Mouse (Mus musculus) forebrain, embryonic 13.5 days (tissue): ENCODE measurements around the gene Rabggta. TPM values are rescaled to one million over a fixed set of nuclear protein-coding genes. Genes with fewer than 3 reads are reported as not detected.

ENCODE experiments used
- ATAC-seq: fragments of 200-750 bp; cut with Nextera tagmentation; 2 replicates; pipeline ENCODE4 v1.8.0; 2017
- H3K27ac ChIP-seq: fragments of 300-500 bp; sonication (generic); 2 replicates; pipeline ENCODE4 v1.5.1; 2015; ENCODE audit warnings: inconsistent platforms, mild to moderate bottlenecking, moderate library complexity
- H3K27me3 ChIP-seq: fragments of 300-500 bp; sonication (generic); 2 replicates; pipeline ENCODE4 v1.6.1; 2015; ENCODE audit warnings: mild to moderate bottlenecking, inconsistent platforms
- H3K36me3 ChIP-seq: fragments of 300-500 bp; sonication (generic); 2 replicates; pipeline ENCODE4 v1.6.1; 2015; ENCODE audit warnings: mild to moderate bottlenecking, inconsistent platforms; ENCODE audit not compliant: poor library complexity, severe bottlenecking
- H3K4me1 ChIP-seq: fragments of 300-500 bp; sonication (generic); 2 replicates; pipeline ENCODE4 v1.6.1; 2015; ENCODE audit warnings: inconsistent platforms
- H3K4me2 ChIP-seq: fragments of 300-500 bp; sonication (generic); 2 replicates; pipeline ENCODE4 v1.6.1; 2015; ENCODE audit warnings: inconsistent platforms, mild to moderate bottlenecking, moderate library complexity
- H3K4me3 ChIP-seq: fragments of 300-500 bp; sonication (generic); 2 replicates; pipeline ENCODE4 v1.5.1; 2015; ENCODE audit warnings: mild to moderate bottlenecking, inconsistent platforms
- H3K9ac ChIP-seq: fragments of 300-500 bp; sonication (generic); 2 replicates; pipeline ENCODE4 v1.6.1; 2015; ENCODE audit warnings: mild to moderate bottlenecking, inconsistent platforms
- H3K9me3 ChIP-seq: fragments of 300-500 bp; sonication (generic); replicated peaks from 2 replicates; pipeline ENCODE4 v1.6.1; 2016; ENCODE audit warnings: inconsistent platforms
- WGBS: fragments of 180-500 bp; shearing (Covaris S2); methylation state at CpG from one replicate; pipeline ENCODE4 v1.1.7; 2015; 5-methylcytosine and 5-hydroxymethylcytosine counted together
- polyA plus RNA-seq: library from polyadenylated mRNA; unstranded; fragments of >200 nt; fragmentation: Nextera tagmentation; extraction: Ambion mirVana; gene quantifications from 2 replicates; pipeline ENCODE4 v1.2.1, GENCODE M21; 2015

Rabggta gene
- polyA plus RNA-seq, 1 experiment from 2014 or later, result 33.5 TPM

DNA sequence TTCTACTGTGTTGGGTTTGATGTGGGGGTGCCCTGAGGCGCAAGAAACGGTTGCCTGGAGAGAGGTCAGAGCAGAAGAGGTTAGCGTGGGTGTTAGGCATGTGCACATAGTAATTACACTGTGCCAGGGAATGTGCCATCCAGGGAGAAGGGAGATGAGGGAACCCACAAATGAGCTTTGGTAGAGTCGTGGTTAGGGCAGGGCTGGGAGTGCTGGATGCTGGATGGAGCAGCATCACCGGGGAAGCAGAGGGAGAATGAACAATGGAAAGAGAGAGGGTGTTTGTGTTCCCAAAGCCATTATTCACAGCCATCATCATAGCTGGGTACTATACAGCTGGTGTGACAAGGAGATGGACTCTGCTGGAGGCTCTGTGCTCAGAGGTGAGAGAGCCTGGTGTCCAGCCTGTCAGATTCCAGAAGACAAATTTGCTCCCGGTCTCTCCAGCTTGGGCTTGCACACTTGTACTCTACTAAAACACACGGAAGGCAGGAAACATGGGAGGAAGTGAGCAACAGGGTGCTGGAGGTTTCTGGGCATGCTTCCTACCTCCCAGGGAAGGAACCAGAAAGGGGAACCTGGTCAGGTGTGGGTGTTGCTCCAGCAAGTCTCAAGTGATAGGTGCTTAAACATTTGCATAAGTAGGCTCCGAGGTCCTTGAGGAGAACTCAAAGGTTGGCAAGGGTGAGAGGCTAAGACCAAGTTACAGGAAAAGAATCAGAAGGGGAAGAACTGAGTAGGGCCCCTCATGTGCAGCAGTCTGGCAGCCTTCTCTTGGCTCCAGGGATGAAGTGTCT lies 6.0 kb upstream of the Rabggta start:
- Histone ChIP-seq H3K27me3 (no peaks in the 10 kb centered on the region), H3K4me2 (no peak overlapping the region), H3K4me1 (no peaks in the 10 kb centered on the region), H3K9ac (no peak overlapping the region), H3K4me3 (no peak overlapping the region), H3K36me3 (no peaks in the 10 kb centered on the region), H3K27ac (no peak overlapping the region), H3K9me3 (no peaks in the 10 kb centered on the region)
- 72% methylated on average over 8 of the region's 8 CpGs for WGBS
- no peak for ATAC-seq

DNA sequence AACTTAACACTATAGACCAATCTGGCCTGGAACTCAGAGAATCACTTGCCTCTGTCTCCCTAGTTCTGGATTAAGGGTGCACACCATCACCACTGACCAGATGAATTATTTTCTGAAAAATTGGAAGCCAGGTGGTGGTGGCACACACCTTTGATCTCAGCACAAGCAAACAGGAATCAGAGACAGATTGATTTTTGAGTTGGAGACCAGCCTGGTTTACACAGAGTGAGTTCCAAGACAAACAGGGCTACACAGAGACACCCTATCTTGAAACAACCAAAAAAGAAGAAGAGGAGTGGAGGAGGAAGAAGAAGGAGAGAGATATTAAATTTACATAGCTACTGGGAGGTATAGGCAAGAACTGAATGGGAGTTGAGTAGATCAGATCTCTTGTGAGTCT lies 4.2 kb upstream of the Rabggta start:
- peaks cover 4% of the 10 kb centered on the region; the same call in 1 of the 2 replicates for H3K4me1 ChIP-seq
- no peaks in the 10 kb centered on the region for H3K36me3 ChIP-seq
- H3K9me3 ChIP-seq, result no peaks in the 10 kb centered on the region
- H3K27ac ChIP-seq, result no peak overlapping the region
- H3K4me2 ChIP-seq, result no peak overlapping the region
- H3K9ac ChIP-seq, result no peak overlapping the region
- no peaks in the 10 kb centered on the region for H3K27me3 ChIP-seq
- no peak overlapping the region for H3K4me3 ChIP-seq
- no peak for ATAC-seq

DNA sequence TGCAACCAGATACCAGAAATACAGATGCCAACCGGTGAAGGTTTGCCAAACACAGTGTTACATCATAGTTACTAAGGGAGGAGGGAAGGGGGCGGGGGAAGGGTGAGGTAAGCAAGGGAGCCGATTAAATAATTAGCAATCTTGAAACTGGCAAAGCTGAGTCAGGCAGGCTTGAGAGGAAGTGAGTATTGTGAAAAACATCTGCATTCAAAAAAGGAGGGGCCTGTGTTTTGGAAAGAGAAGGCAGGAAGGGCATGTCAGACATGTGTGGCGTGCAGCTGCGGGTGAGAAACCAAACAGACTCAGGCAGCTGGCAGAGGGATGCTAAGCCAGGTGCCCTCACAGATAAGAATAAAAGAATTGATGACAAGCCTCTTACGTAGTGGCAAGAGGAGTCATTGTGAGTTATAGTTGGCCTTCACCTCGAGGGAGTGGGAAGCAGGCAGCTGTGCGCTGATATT lies 2.4 kb upstream of the Rabggta start:
- no peak overlapping the region for H3K4me3 ChIP-seq

DNA sequence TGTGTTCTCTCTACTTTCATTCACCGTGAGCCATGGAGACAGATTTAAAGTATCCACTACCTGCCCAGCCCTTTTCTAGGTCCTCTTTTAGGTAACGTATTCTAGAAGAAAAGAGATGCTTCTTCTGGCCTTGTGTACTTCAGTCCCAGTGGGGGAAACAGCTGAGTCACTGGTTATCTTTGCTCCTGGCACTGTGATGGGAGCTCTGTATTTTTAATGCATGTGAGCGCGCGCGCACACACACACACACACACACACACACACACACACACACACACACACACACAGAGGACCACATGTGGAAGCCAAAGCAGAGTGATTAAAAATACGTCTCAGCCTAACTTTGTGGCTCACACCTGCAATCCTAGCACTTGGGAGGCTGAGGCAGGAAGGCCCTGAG lies 1.4 kb upstream of the Rabggta start:
- Histone ChIP-seq H3K4me2 (no peak overlapping the region), H3K4me1 (peaks cover 12% of the 10 kb centered on the region; the same call in 1 of the 2 replicates), H3K9ac (no peak overlapping the region), H3K27me3 (no peaks in the 10 kb centered on the region), H3K36me3 (peaks cover 15% of the 10 kb centered on the region), H3K27ac (no peak overlapping the region), H3K9me3 (no peaks in the 10 kb centered on the region), H3K4me3 (no peak overlapping the region)
- no peak for ATAC-seq
- 95% methylated on average over 7 of the region's 7 CpGs for WGBS

More for the DNA sequence above, 2.4 kb upstream of the Rabggta start:
- no peak for ATAC-seq
- H3K4me1 ChIP-seq, result peaks cover 12% of the 10 kb centered on the region; the same call in 1 of the 2 replicates
- 66% methylated on average over 8 of the region's 8 CpGs for WGBS
- no peak overlapping the region for H3K4me2 ChIP-seq
- H3K27ac ChIP-seq, result no peak overlapping the region
- H3K27me3 ChIP-seq, result no peaks in the 10 kb centered on the region
- H3K9ac ChIP-seq, result no peak overlapping the region
- no peaks in the 10 kb centered on the region for H3K9me3 ChIP-seq
- peaks cover 7% of the 10 kb centered on the region; the same call in 1 of the 2 replicates for H3K36me3 ChIP-seq

DNA sequence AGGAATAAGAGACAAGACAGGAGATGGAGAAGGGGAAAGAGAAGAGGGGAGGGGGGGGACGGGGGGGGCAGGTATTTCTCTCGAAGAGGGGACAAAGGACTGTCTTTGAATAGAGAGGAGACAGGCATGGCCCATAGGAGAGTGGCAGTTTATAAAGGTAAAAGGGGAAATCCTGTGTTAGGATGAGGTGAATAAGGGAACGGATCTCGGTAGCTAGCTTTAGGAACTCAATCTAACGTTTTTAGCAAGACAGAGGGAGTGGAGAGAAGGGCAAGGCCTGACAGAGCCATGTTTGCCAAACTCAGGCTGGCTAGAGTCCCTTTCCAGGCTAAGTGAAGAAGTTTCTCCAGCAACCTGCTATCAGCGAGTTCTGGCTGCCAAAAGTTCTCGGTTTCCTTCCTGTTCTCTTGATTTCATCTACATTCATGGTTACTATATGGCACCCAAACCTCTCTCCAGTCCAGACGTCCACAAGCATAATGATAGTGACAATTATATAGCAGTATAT lies 429 bp upstream of the Rabggta start:
- Histone ChIP-seq H3K9ac (peak overlapping the region; percentile 78), H3K27me3 (no peaks in the 10 kb centered on the region), H3K4me3 (peak overlapping the region; percentile 81), H3K27ac (peak overlapping the region; percentile 82; the same call in 1 of the 2 replicates), H3K4me1 (peaks cover 12% of the 10 kb centered on the region; the same call in 1 of the 2 replicates), H3K9me3 (no peaks in the 10 kb centered on the region), H3K4me2 (peak overlapping the region; percentile 72), H3K36me3 (peaks cover 22% of the 10 kb centered on the region)
- WGBS, result 47% methylated on average over 8 of the region's 8 CpGs
- ATAC-seq, result no peak

DNA sequence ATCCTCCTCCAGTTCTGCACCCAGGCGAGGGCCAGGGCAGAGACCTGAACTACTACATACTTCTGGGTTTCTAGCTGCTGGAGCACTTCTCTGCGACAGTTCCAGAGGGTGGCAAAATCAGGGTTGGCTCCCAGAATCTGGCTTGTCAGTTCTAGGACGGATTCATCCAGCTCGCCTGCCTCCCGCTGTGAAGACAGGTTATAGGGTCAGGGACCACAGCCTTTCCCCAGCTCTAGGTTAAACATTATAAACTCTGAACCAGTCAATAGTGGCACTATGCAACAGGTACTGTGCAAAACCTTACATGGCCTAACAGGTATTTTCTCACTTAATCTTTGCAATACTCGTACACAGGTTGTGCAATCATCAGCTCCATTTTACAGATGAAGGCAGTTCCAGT lies 987 bp downstream of the Rabggta start:
- Histone ChIP-seq H3K27me3 (no peaks in the 10 kb centered on the region), H3K4me3 (peak overlapping the region; percentile 81), H3K9me3 (no peaks in the 10 kb centered on the region), H3K4me1 (peaks cover 12% of the 10 kb centered on the region; the same call in 1 of the 2 replicates), H3K4me2 (peak overlapping the region; percentile 72), H3K27ac (no peak overlapping the region), H3K36me3 (peaks cover 30% of the 10 kb centered on the region), H3K9ac (peak overlapping the region; percentile 78)
- 78% methylated on average over 6 of the region's 6 CpGs for WGBS
- 0 out of 2 replicates have a peak, but pooled peaks have one; percentile 0 for ATAC-seq

DNA sequence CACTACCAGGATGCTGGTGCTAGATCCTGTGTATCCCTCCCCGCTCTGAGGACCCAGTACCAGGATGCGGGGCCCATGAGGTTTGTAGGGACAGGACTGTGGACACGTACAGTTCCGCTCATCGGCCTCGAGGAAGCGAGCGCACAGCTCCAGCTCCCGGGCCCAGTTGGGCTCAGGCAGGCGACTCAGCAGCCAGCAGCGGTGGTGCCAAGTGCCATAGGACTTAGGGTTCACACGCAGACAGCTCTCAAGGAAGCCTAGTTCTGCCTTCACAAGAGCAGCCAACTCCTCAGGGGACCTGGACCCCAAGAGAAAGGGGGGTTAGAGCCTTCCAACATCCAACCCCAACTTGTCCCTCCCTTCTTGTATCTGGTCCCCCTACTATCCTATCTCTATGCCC lies 1.4 kb downstream of the Rabggta start:
- Histone ChIP-seq H3K9ac (no peak overlapping the region; the same call in 1 of the 2 replicates), H3K4me2 (peak overlapping the region; percentile 72; the same call in 1 of the 2 replicates)

DNA sequence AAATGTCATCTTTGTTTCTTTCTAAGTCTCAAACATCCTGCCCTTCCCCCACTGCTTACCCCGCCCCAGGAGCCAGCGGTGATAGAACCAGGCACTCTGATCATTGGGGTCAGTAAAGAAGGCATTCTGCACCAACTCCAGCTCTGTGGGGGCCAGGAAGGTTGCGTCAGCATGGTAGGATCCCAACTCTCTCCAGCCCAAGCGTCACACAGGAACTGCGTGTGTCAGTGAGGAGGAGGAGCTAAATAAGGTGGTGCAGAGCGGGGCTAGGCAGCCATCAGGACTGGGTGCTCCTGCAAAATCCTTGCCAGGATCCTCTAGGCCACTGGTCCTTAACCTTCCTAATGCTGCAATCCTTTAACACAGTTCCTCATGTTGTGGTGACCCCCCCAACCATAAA lies 2.3 kb downstream of the Rabggta start:
- Histone ChIP-seq H3K36me3 (peaks cover 30% of the 10 kb centered on the region), H3K27me3 (no peaks in the 10 kb centered on the region), H3K4me3 (no peak overlapping the region), H3K4me1 (peaks cover 12% of the 10 kb centered on the region; the same call in 1 of the 2 replicates), H3K4me2 (no peak overlapping the region), H3K27ac (no peak overlapping the region), H3K9me3 (no peaks in the 10 kb centered on the region), H3K9ac (0 out of 2 replicates have a peak overlapping the region, but pooled peaks have one; percentile 16)
- 94% methylated on average over 6 of the region's 6 CpGs for WGBS
- no peak for ATAC-seq

More for the DNA sequence above, 1.4 kb downstream of the Rabggta start:
- H3K4me1 ChIP-seq, result peaks cover 12% of the 10 kb centered on the region; the same call in 1 of the 2 replicates
- no peak for ATAC-seq
- WGBS, result 94% methylated on average over 12 of the region's 12 CpGs
- H3K27me3 ChIP-seq, result no peaks in the 10 kb centered on the region
- no peaks in the 10 kb centered on the region for H3K9me3 ChIP-seq
- H3K27ac ChIP-seq, result no peak overlapping the region
- peaks cover 30% of the 10 kb centered on the region for H3K36me3 ChIP-seq
- H3K4me3 ChIP-seq, result no peak overlapping the region

DNA sequence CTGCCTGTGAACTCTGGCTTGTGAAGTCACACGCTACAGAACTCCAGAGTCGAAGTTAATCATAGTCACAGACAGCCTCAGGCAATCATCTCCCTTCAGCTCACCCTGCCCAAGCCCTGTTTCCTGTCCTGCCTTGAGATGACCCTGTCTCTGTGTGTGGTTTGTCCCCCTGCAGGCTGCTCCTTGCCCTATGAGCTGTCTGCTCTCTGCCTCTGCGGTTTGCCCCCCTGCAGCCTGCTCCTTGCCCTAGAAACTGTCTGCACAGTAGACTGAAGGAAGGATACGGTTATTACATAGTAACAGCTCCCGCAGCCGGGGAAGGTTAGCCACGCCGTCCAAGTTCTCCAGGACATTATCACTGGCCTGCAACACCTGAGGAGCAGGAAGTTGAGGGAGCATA lies 5.2 kb downstream of the Rabggta start:
- Histone ChIP-seq H3K4me2 (no peak overlapping the region), H3K36me3 (peaks cover 30% of the 10 kb centered on the region), H3K4me3 (no peak overlapping the region), H3K4me1 (peaks cover 12% of the 10 kb centered on the region; the same call in 1 of the 2 replicates), H3K27me3 (peaks cover 22% of the 10 kb centered on the region), H3K27ac (no peak overlapping the region), H3K9ac (no peak overlapping the region), H3K9me3 (no peaks in the 10 kb centered on the region)
- ATAC-seq, result no peak
- WGBS, result 91% methylated on average over 8 of the region's 8 CpGs

DNA sequence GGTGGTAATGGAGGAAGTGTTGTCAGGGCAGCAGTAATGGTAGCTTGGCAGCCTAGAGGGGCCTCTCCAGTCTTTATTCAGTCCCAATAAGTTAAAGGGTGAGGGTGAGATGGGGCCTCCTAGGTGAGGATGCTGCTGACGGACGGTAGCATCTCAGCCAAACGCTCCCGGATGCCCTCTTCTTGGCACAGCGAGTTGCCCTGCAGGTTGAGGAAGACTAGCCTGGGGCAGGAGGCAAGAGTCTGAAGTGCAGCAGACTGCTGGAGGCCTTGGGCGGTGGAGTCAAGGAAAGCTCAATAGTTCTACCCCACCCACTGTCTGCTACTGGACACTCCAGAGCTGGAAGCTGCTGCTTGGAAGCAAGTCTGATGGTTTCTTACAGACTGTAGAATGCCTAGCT lies 5.8 kb downstream of the Rabggta start:
- peaks cover 9% of the 10 kb centered on the region; the same call in 1 of the 2 replicates for H3K4me1 ChIP-seq
- H3K4me3 ChIP-seq, result no peak overlapping the region
- H3K36me3 ChIP-seq, result peaks cover 30% of the 10 kb centered on the region
- peaks cover 26% of the 10 kb centered on the region for H3K27me3 ChIP-seq
- no peaks in the 10 kb centered on the region for H3K9me3 ChIP-seq
- H3K27ac ChIP-seq, result no peak overlapping the region
- H3K9ac ChIP-seq, result no peak overlapping the region
- 93% methylated on average over 6 of the region's 6 CpGs for WGBS
- no peak overlapping the region for H3K4me2 ChIP-seq
- no peak for ATAC-seq

DNA sequence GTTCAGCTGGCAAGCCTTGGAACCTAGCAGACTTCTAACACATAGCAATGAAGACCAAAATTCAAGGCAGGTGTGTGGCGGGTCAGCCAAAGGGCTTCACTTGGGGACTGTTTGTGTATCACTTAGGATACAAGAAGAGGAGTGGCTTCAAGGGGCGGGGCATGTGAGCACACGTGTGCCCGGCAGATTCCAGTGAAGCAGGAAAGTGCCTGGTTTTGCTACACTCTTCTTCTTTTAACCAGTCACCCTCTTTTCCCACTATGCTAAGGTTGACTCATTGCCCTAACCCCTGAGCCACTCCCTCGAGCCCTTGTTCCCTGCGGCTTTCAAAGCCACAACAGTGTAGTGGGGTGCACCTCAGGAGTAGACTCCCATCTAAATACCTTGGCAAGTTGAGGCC lies 7.2 kb downstream of the Rabggta start:
- no peak overlapping the region for H3K4me3 ChIP-seq
- H3K4me2 ChIP-seq, result no peak overlapping the region
- H3K9ac ChIP-seq, result no peak overlapping the region
- no peaks in the 10 kb centered on the region for H3K9me3 ChIP-seq
- H3K27ac ChIP-seq, result no peak overlapping the region
- H3K27me3 ChIP-seq, result peaks cover 26% of the 10 kb centered on the region
- no peaks in the 10 kb centered on the region for H3K4me1 ChIP-seq
- WGBS, result 48% methylated on average over 6 of the region's 6 CpGs
- peaks cover 27% of the 10 kb centered on the region for H3K36me3 ChIP-seq
- ATAC-seq, result no peak

DNA sequence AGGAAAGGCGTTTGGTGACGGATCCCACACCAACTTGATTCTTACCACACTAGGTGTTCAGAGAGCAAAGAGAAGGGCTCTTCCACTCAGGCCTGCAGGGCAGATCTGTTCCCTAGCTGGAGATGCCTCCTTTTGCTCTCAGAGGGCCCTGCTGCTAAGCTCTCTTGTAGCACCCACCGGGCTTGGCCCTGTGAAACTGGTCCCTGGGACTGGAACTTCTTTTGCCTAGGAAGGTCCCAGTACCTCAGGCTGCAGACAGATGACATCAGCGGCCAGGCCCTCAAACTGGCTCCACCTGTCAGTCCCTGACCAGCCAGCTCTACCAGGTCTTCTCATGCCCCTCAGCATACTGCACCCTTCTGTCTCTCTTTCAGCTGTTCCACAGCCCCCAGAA lies 8.3 kb downstream of the Rabggta start, which contains the start of gene Tgm1:
Gene Tgm1 (minus strand): TSS at position 198 of the 394 bp plus-strand sequence.
- Histone ChIP-seq H3K4me3 (no peak within 1 kb of the TSS), H3K27ac (no peak within 1 kb of the TSS), H3K9ac (no peak within 1 kb of the TSS), H3K4me2 (no peak within 1 kb of the TSS; the same call in 1 of the 2 replicates), H3K4me1 (no peaks in the 10 kb centered on the region), H3K9me3 (no peaks in the 10 kb centered on the region), H3K27me3 (peaks cover 26% of the 10 kb centered on the region), H3K36me3 (peaks cover 17% of the 10 kb centered on the region)
- 20% methylated on average over 4 of the region's 4 CpGs for WGBS
- no peak for ATAC-seq
